Mouse (Mus musculus): ENCODE measurements around the gene Ntn3. TPM values are rescaled to one million over a fixed set of nuclear protein-coding genes. Genes with fewer than 3 reads are reported as not detected.

The Ntn3 gene
- polyA plus RNA-seq, 1 experiment from 2014 or later = 5.8 TPM

GRCm38 (mm10) chr17:24226721-24227120, 17.4 kb upstream of the Ntn3 start:
- H3K36me3 ChIP-seq = peaks cover 22% of the 10 kb centered on the region

GRCm38 (mm10) chr17:24225851-24226250, 16.5 kb upstream of the Ntn3 start:
- no peak overlapping the region for H3K9ac ChIP-seq
- H3K9me3 ChIP-seq = no peaks in the 10 kb centered on the region
- no peak overlapping the region for H3K4me2 ChIP-seq
- no peak overlapping the region for H3K4me3 ChIP-seq
- WGBS = 97% methylated on average over 5 of the region's 5 CpGs
- no peak overlapping the region for H3K27ac ChIP-seq (replicated peaks)
- ATAC-seq (ENCODE audit: low FRiP score, low read depth) = no peak
- H3K36me3 ChIP-seq = peaks cover 22% of the 10 kb centered on the region
- H3K4me1 ChIP-seq (replicated peaks) = peaks cover 4% of the 10 kb centered on the region
- no peaks in the 10 kb centered on the region for H3K27me3 ChIP-seq

More at GRCm38 (mm10) chr17:24226721-24227120, 17.4 kb upstream of the Ntn3 start:
- 92% methylated on average over 8 of the region's 8 CpGs for WGBS
- H3K9me3 ChIP-seq = no peaks in the 10 kb centered on the region
- H3K27me3 ChIP-seq = no peaks in the 10 kb centered on the region
- H3K27ac ChIP-seq (replicated peaks) = no peak overlapping the region
- H3K4me2 ChIP-seq = no peak overlapping the region
- H3K4me3 ChIP-seq = no peak overlapping the region
- H3K4me1 ChIP-seq (replicated peaks) = no peaks in the 10 kb centered on the region
- no peak for ATAC-seq (ENCODE audit: low FRiP score, low read depth)
- H3K9ac ChIP-seq = no peak overlapping the region

- WGBS = 92% methylated on average over 10 of the region's 10 CpGs
- Histone ChIP-seq H3K9ac (no peak overlapping the region), H3K36me3 (peaks cover 17% of the 10 kb centered on the region), H3K4me2 (no peak overlapping the region), H3K27me3 (no peaks in the 10 kb centered on the region), H3K4me3 (no peak overlapping the region), H3K4me1 (replicated peaks) (peaks cover 11% of the 10 kb centered on the region), H3K9me3 (no peaks in the 10 kb centered on the region), H3K27ac (replicated peaks) (no peak overlapping the region)
- ATAC-seq (ENCODE audit: low FRiP score, low read depth) = no peak
Measured at GRCm38 (mm10) chr17:24224741-24225140, 15.4 kb upstream of the Ntn3 start.

GRCm38 (mm10) chr17:24223513-24223912, 14.2 kb upstream of the Ntn3 start:
- 88% methylated on average over 5 of the region's 5 CpGs for WGBS
- no peaks in the 10 kb centered on the region for H3K9me3 ChIP-seq
- H3K27me3 ChIP-seq = no peaks in the 10 kb centered on the region
- H3K4me2 ChIP-seq = no peak overlapping the region
- no peak overlapping the region for H3K9ac ChIP-seq
- H3K4me3 ChIP-seq = no peak overlapping the region
- no peak for ATAC-seq (ENCODE audit: low FRiP score, low read depth)
- H3K36me3 ChIP-seq = peaks cover 14% of the 10 kb centered on the region
- H3K27ac ChIP-seq (replicated peaks) = no peak overlapping the region
- H3K4me1 ChIP-seq (replicated peaks) = peaks cover 16% of the 10 kb centered on the region

- no peak for ATAC-seq (ENCODE audit: low FRiP score, low read depth)
- 82% methylated on average over 6 of the region's 6 CpGs for WGBS
- Histone ChIP-seq H3K9me3 (no peaks in the 10 kb centered on the region), H3K4me2 (no peak overlapping the region), H3K27ac (replicated peaks) (no peak overlapping the region), H3K4me3 (no peak overlapping the region), H3K36me3 (peaks cover 14% of the 10 kb centered on the region), H3K4me1 (replicated peaks) (peaks cover 16% of the 10 kb centered on the region), H3K9ac (no peak overlapping the region), H3K27me3 (no peaks in the 10 kb centered on the region)
Measured at GRCm38 (mm10) chr17:24222653-24223052, 13.3 kb upstream of the Ntn3 start.

- Histone ChIP-seq H3K9me3 (no peaks in the 10 kb centered on the region), H3K4me3 (peak within 1 kb of the TSS; percentile 81), H3K36me3 (peaks cover 12% of the 10 kb centered on the region), H3K4me2 (peak within 1 kb of the TSS; percentile 90), H3K27ac (replicated peaks) (peak within 1 kb of the TSS; percentile 74), H3K27me3 (no peaks in the 10 kb centered on the region), H3K4me1 (replicated peaks) (peaks cover 16% of the 10 kb centered on the region), H3K9ac (peak within 1 kb of the TSS; percentile 71)
- ATAC-seq (ENCODE audit: low FRiP score, low read depth) = peak; percentile 94
- WGBS = 5% methylated on average over 41 of the region's 41 CpGs
Measured at GRCm38 (mm10) chr17:24220435-24221411, 11.4 kb upstream of the Ntn3 start, which contains the start of gene Tedc2. Tedc2 (minus strand) TSS chr17:24220851.

GRCm38 (mm10) chr17:24216836-24217235, 7.5 kb upstream of the Ntn3 start:
- no peak overlapping the region for H3K4me2 ChIP-seq
- peaks cover 18% of the 10 kb centered on the region for H3K36me3 ChIP-seq
- no peaks in the 10 kb centered on the region for H3K9me3 ChIP-seq
- peaks cover 21% of the 10 kb centered on the region for H3K4me1 ChIP-seq (replicated peaks)
- 55% methylated on average over 4 of the region's 4 CpGs for WGBS
- H3K27ac ChIP-seq (replicated peaks) = no peak overlapping the region
- H3K27me3 ChIP-seq = no peaks in the 10 kb centered on the region
- H3K9ac ChIP-seq = no peak overlapping the region
- ATAC-seq (ENCODE audit: low FRiP score, low read depth) = no peak
- no peak overlapping the region for H3K4me3 ChIP-seq

- Histone ChIP-seq H3K4me3 (no peak overlapping the region), H3K27ac (replicated peaks) (no peak overlapping the region), H3K9me3 (no peaks in the 10 kb centered on the region), H3K27me3 (no peaks in the 10 kb centered on the region), H3K4me2 (no peak overlapping the region), H3K9ac (no peak overlapping the region), H3K4me1 (replicated peaks) (peaks cover 41% of the 10 kb centered on the region), H3K36me3 (peaks cover 18% of the 10 kb centered on the region)
- 82% methylated on average over 6 of the region's 6 CpGs for WGBS
- ATAC-seq (ENCODE audit: low FRiP score, low read depth) = no peak
Measured at GRCm38 (mm10) chr17:24213186-24213585, 3.9 kb upstream of the Ntn3 start.

GRCm38 (mm10) chr17:24212441-24213018, 3.2 kb upstream of the Ntn3 start:
- Histone ChIP-seq H3K27ac (replicated peaks) (no peak overlapping the region), H3K4me1 (replicated peaks) (peaks cover 47% of the 10 kb centered on the region), H3K36me3 (peaks cover 18% of the 10 kb centered on the region), H3K4me3 (peak overlapping the region; percentile 56), H3K9me3 (no peaks in the 10 kb centered on the region), H3K4me2 (peak overlapping the region; percentile 97), H3K9ac (no peak overlapping the region), H3K27me3 (no peaks in the 10 kb centered on the region)
- no peak; the same call in 1 of the 2 replicates for ATAC-seq (ENCODE audit: low FRiP score, low read depth)
- 31% methylated on average over 5 of the region's 5 CpGs for WGBS

- peak overlapping the region; percentile 85 for H3K9ac ChIP-seq
- peak overlapping the region; percentile 56 for H3K4me3 ChIP-seq
- no peaks in the 10 kb centered on the region for H3K27me3 ChIP-seq
- peaks cover 54% of the 10 kb centered on the region for H3K4me1 ChIP-seq (replicated peaks)
- under 1% methylated on average over 37 of the region's 37 CpGs for WGBS
- H3K9me3 ChIP-seq = no peaks in the 10 kb centered on the region
- H3K27ac ChIP-seq (replicated peaks) = peak overlapping the region; percentile 84
- ATAC-seq (ENCODE audit: low FRiP score, low read depth) = peak; percentile 63
- peak overlapping the region; percentile 97 for H3K4me2 ChIP-seq
- peaks cover 18% of the 10 kb centered on the region for H3K36me3 ChIP-seq
Measured at GRCm38 (mm10) chr17:24211631-24212440, 2.5 kb upstream of the Ntn3 start.

GRCm38 (mm10) chr17:24210591-24210990, 1.3 kb upstream of the Ntn3 start:
- Histone ChIP-seq H3K4me3 (no peak overlapping the region), H3K4me1 (replicated peaks) (peaks cover 67% of the 10 kb centered on the region), H3K4me2 (peak overlapping the region; percentile 97), H3K27me3 (no peaks in the 10 kb centered on the region), H3K27ac (replicated peaks) (no peak overlapping the region), H3K9me3 (no peaks in the 10 kb centered on the region), H3K9ac (no peak overlapping the region), H3K36me3 (peaks cover 8% of the 10 kb centered on the region; the same call in 1 of the 2 replicates)
- ATAC-seq (ENCODE audit: low FRiP score, low read depth) = no peak
- 83% methylated on average over 3 of the region's 3 CpGs for WGBS
